Mouse (Mus musculus): ENCODE measurements around the gene Ypel4.

DNA sequence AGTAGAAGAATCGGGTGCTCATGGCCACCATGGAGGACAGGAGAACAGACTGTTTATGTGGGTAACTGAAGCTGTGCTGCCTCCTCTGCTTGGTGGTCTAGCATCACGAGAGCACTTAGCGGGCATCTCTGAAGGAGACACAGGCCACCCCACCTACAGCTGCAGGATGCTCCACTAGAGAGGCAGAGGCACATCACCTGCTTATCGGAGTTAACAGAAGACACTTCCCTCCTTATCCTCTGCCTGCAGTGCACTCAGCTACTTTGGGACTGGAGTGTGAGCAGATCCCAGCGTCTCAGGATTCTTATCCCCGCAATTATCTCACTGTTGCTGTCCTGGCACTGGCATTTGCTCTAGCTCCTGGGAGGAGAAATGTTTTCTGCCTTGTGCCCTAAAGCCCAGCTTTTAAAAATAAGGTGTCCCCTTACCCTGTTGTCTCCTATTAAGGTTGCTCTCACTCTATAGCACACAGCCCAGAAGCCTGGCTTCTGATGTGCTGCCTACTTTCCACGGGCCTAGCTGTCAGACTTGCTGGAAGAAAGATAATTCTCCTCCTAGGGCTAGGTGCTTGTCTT lies 1.6 kb downstream of the Ypel4 start:
- no peak for TF ChIP-seq CTCF (IDR thresholded peaks at IDR 0.05; ENCODE audit: control insufficient read depth, insufficient read depth, insufficient replicate concordance, low read depth, low read length)
- TF ChIP-seq POLR2A (IDR thresholded peaks at IDR 0.05; ENCODE audit: control insufficient read depth, low read depth, low read length) = no peak

Data from testis, adult 2 months (tissue).